Mouse (Mus musculus): ENCODE results near the gene A630095N17Rik. TPM values are rescaled to one million over a fixed set of nuclear protein-coding genes. Genes with fewer than 3 reads are reported as not detected.

Gene A630095N17Rik
- total RNA-seq, 2 experiments from 2014 or later, result not detected

DNA sequence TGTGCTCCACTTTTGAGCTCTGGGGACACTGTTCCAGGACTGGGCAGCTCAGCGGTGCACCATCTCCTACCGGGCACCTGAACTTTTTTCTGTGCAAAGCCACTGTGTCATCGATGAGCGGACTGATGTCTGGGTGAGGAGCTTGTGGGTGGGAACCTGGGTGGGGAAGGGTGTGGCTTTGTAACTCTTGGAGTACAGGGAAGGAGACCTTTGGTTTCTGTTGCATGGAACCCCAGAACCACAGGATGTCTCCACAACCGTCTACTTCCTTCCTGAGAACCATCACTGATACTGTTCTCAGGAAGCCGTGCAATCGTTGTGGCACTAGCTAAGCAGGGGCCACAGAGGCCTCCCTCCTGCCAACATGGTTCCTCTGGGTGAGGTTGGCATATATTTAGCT, 18.8 kb downstream of the A630095N17Rik start:
- DNase-seq, result no peak

GRCm38 (mm10) chr1:75212542-75212941, 19.4 kb downstream of the A630095N17Rik start:
- DNase-seq, result no peak

DNA sequence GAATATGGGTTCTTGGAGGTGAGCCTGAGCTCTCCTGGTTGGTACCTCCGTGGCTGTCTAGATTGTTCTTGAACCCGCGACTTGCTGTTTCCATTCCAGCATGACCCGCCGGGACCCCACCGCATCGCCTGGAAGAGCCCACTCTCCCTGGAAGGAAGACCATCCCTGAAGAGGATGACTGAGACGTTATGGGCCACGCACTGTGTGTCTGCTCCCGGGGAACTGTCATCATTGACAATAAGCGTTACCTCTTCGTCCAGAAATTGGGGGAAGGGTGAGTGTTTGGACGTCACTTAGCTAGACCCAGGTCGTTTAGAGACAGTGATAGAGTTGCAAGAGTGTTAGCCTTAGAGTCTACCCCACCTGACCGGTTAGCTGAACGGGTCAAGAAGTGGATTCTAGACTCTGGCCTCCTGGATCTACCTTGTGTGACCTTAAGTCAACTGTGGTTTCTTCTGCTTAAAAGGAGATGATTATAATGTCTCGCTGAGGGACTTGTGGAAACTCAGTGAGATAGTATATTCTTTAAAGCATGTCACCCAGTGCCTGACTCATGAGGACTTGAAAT, 20.7 kb downstream of the A630095N17Rik start:
- no peak for DNase-seq

GRCm38 (mm10) chr1:75210136-75211087, 21.5 kb downstream of the A630095N17Rik start, which contains the start of the genes Glb1l and Stk16:
Gene Glb1l (minus strand): TSS chr1:75210813.
Gene Stk16 (plus strand): TSS chr1:75210838.
- DNase-seq, result peak; percentile 98

DNA sequence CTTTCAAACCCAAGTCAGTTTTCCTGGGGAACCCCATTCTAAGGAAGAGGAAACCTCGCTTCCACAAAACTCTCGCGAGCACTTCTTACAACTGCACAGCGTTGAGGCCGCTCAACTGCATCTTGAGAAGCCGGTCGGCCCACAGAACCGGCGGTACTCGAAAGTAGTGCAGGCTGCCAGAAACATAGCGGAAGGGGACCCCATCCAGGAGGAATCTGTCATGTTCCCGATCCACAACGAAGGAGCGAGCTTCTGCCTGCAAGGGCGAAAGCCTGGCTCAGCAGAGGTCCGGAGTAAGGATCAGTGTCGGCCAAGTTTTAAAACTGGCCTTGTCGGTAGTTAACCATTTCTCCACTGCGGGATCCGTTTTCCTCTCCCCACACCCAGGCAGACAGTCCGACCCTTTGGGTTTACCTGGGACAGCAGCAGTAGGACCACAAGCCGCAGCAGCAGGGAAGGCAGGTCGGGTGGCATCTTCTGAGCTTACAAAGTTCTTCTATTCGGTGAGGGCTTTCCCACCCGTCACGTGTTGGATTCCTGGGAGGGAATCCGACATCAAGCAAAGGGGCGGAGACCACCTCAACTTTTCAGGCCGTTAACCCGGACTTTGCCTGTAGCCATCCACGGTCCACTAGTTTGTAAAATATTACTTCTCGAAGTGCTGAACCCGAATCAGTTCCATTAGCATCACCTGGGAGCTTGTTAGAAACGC, 22.8 kb downstream of the A630095N17Rik start:
- peak; percentile 62 for DNase-seq

DNA sequence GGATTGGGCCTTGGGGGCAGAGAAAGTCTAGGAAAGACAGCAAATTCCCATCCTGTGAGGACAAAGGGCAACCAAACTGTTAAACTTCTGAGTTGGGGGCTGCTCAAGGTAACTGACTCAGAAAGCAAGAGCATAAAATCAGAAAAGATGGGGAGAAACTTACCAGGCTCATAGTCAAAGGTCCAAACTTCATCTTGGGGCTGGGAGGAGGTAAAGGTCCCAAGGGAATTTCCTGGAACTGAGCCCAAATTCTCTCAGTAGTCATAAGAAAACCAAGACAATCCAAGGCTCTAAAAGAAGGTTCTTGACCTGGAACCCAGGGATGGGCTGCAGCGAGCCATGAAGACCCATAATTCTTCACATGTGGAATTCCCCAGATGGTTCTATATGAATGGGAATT, 30.7 kb downstream of the A630095N17Rik start:
- DNase-seq, result no peak

DNA sequence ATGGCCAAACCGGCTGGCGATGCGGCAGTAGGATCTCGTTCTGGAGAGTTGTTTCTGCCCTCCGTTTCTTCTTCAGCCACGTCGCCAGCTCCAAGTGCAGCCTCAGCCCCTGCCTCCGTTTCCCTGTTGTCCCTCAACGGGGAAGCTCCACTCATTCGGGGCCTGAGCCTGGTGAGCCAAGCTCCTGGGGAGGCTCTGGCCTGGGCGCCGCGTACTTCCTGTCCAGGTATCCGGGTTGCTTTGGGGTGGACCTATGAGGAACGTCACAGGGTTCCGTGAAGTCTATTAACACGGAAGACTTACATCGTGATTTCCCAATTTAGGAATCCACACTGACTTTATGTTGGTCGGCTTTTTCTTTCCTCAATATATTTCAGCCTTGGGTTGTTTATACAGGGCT, 39.5 kb downstream of the A630095N17Rik start:
- DNase-seq, result peak; percentile 70

GRCm38 (mm10) chr1:75191622-75192402, 40.1 kb downstream of the A630095N17Rik start, which contains the start of the genes Ankzf1 and Atg9a:
Gene Ankzf1 (plus strand): TSS chr1:75192151.
Gene Atg9a (minus strand): TSS chr1:75192196.
- DNase-seq, result peak; percentile 94

GRCm38 (mm10) chr1:75191258-75191621, 40.7 kb downstream of the A630095N17Rik start:
- DNase-seq, result no peak

GRCm38 (mm10) chr1:75190577-75190976, 41.3 kb downstream of the A630095N17Rik start:
- no peak for DNase-seq

DNA sequence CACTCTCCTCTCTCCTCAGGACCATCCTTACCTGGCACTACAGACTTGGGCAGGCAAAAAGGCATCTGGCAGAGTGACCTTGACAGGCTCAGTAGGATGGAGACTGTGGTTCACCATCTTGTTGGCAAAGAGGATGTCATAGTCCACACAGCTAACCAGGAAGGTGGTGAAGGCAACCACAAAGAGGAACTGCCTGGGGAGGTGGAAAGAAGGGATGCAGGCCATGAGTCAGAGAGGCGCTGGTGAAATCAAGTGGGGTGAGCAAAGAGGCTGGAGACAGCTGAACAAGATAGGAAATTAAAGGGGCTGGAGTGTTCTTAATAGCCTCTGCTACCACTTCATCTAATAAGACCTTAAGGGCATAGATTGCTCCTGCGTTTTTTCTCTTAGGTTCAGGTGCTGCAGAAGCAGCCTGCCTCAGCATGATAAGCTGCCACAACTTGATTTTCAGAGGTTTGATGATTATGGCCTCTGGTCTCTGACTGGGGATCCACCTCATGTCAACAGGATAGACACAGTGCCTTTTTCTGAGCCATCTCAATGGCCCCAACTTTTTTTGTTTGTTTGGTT, 43.9 kb downstream of the A630095N17Rik start:
- no peak for DNase-seq

- no peak for DNase-seq
Observed at GRCm38 (mm10) chr1:75187126-75187525, 44.8 kb downstream of the A630095N17Rik start.

GRCm38 (mm10) chr1:75185495-75185894, 46.4 kb downstream of the A630095N17Rik start:
- no peak for DNase-seq

DNA sequence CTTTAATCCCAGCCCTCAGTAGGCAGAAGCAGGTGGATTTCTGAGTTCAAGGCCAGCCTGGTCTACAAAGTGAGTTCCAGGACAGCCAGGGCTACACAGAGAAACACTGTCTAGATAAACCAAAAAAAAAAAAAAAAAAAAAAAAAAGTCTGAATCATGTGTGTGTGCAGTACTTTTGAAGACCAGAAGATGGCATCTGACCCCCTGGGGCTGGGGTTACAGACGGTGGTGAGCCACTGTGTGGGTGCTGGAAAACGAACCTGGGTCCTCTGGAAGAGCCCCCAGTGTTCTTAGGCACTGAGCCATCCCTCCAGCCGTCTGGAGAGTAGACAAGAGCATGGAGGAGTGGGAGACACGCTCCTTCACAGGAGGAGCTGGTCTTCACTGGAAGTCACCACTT, 49.7 kb downstream of the A630095N17Rik start:
- DNase-seq, result no peak

DNA sequence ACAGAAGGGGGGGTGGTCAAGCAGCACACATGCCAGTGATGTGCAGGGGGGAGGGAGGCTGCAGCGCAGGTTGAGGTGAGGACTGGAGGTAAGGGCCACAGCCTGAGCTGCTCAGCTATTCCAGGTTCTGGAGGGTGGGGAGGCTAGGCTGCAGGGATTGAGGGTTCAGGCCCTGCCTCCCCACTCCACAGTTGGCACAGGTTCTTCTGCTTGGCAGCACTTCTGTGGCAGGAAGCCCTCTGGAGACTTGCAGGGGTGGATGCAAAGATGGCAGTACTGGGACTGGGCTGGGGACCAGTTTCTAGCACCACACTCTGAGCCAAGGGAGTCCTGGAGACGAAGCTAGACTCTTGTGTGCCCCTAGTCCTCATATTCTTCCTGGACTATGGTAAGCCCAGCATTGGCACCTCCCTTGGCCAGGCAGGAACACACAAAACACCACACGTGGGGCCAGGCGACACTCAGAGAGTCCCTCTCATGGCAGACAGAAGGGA, 50.5 kb downstream of the A630095N17Rik start:
- no peak for DNase-seq

GRCm38 (mm10) chr1:75180741-75181140, 51.2 kb downstream of the A630095N17Rik start:
- no peak for DNase-seq

DNA sequence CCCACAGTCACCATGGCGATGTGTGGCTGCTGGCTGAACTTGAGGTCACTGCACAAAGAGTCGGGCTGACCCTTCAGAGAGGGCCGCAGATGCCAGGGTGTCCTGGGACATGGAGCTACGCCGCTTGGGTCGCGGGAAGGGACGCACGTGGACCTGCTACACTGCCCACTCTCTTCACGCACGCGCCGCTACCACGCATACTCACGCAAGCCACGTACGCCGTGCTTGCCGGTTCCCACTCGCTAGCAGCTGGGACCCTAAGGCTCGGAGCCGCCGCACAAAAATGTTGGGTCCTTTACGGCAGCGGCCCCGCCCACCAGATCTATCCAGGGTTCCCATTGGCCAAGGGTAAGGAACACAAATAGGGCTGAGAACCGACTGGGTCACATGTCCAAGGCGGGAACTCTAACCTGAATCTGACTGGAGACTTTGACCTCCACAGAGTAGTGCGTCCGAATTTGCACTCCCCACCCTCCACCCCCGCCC, 51.8 kb downstream of the A630095N17Rik start, which contains the start of gene Abcb6:
Gene Abcb6, minus strand, starts transcription at position 288 of the 486 bp plus-strand sequence.
- peak; percentile 92 for DNase-seq

DNA sequence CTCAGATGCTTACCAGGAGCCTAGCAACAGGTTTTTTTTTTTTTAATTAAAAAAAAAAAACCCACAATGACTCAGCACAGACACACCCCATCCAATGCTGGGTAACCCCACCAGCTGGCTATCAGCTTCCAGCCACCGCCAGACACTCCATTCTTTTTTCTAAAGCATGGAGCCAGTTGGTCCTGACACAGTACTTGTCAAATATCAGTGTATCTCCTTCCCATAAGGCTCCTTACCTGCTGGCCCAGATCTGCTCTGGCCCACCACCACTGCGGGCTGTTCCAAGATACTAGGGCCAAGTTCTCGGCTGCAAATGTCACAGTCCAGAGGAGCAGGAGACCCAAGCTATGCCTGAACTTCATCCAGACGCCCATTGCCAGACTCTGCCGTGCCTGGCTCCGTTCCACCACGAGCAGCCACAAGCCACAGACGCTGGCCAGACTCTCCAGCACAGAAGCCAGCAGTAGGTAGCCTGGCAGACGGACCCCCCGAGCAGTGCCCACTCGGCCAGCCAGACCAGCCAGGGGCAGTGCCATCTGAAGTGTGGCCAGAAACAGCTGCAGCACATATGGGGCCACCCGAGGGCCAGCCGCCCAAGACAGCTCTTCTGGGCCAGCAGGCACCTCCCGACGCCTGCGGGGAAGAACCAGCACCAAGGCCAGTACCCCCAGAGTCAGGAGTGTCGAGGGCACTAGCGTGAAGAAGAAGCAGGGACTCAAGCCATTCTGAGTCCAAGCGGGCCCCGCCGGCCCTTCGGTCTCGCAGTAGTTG, 52.4 kb downstream of the A630095N17Rik start:
- DNase-seq, result peak; percentile 65
